1 mouse cellular context compared by ENCODE assay signal in genomic region chr15:84723656-84724055, GRCm38 (mm10). TPM values are rescaled to one million over a fixed set of nuclear protein-coding genes. Genes with fewer than 3 reads are reported as not detected.
"Had no signal": no experiment of that assay in that cellular context is flagged by ENCODE, and none has a peak within 500 bp of the region (broad histone marks: within the 10 kb centered on the region; RNA-seq: fewer than 3 reads in every experiment).

No protein-coding gene starts in this region.

RNA-seq across cellular contexts. Expression of gene Arhgap8, which starts 3.8 kb away (rescaled TPM):
- polyA plus RNA-seq: myocyte had no signal
